Mouse (Mus musculus): ENCODE measurements around the gene Lmntd1.

Gene Lmntd1

GRCm38 (mm10) chr6:145565663-145566062 is 48.5 kb downstream of the Lmntd1 start:
- no peak for DNase-seq (ENCODE audit: inconsistent age in 2 of 2, low spot score in 1 of 2)

GRCm38 (mm10) chr6:145564671-145565070 is 49.4 kb downstream of the Lmntd1 start:
- DNase-seq (ENCODE audit: inconsistent age in 2 of 2, low spot score in 1 of 2) = no peak

GRCm38 (mm10) chr6:145557059-145557992 is 56.8 kb downstream of the Lmntd1 start:
- no peak for DNase-seq (ENCODE audit: inconsistent age in 2 of 2, low spot score in 1 of 2)

- DNase-seq (ENCODE audit: inconsistent age in 2 of 2, low spot score in 1 of 2) = no peak
Measured at GRCm38 (mm10) chr6:145553226-145553625, 60.9 kb downstream of the Lmntd1 start.

GRCm38 (mm10) chr6:145552817-145553216 is 61.3 kb downstream of the Lmntd1 start:
- no peak for DNase-seq (ENCODE audit: inconsistent age in 2 of 2, low spot score in 1 of 2)

- DNase-seq (ENCODE audit: inconsistent age in 2 of 2, low spot score in 1 of 2) = no peak
Measured at GRCm38 (mm10) chr6:145550993-145551392, 63.1 kb downstream of the Lmntd1 start.

- no peak for DNase-seq (ENCODE audit: inconsistent age in 2 of 2, low spot score in 1 of 2)
Measured at GRCm38 (mm10) chr6:145545927-145546641, 68.0 kb downstream of the Lmntd1 start.

GRCm38 (mm10) chr6:145544838-145545237 is 69.3 kb downstream of the Lmntd1 start:
- DNase-seq (ENCODE audit: inconsistent age in 2 of 2, low spot score in 1 of 2) = no peak

- DNase-seq (ENCODE audit: inconsistent age in 2 of 2, low spot score in 1 of 2) = no peak
Measured at GRCm38 (mm10) chr6:145544304-145544703, 69.8 kb downstream of the Lmntd1 start.

GRCm38 (mm10) chr6:145539568-145539859 is 74.6 kb downstream of the Lmntd1 start:
- DNase-seq (ENCODE audit: inconsistent age in 2 of 2, low spot score in 1 of 2) = peak in 1 of 2 experiments; percentile 47

GRCm38 (mm10) chr6:145538787-145539567 is 75.1 kb downstream of the Lmntd1 start:
- DNase-seq (ENCODE audit: inconsistent age in 2 of 2, low spot score in 1 of 2) = peak in 1 of 2 experiments; percentile 67

GRCm38 (mm10) chr6:145530464-145530863 is 83.7 kb downstream of the Lmntd1 start:
- DNase-seq (ENCODE audit: inconsistent age in 2 of 2, low spot score in 1 of 2) = no peak

GRCm38 (mm10) chr6:145523337-145523736 is 90.8 kb downstream of the Lmntd1 start:
- no peak for DNase-seq (ENCODE audit: inconsistent age in 2 of 2, low spot score in 1 of 2)

- no peak for DNase-seq (ENCODE audit: inconsistent age in 2 of 2, low spot score in 1 of 2)
Measured at GRCm38 (mm10) chr6:145522617-145523016, 91.5 kb downstream of the Lmntd1 start.

- DNase-seq (ENCODE audit: inconsistent age in 2 of 2, low spot score in 1 of 2) = no peak
Measured at GRCm38 (mm10) chr6:145517002-145517401, 97.1 kb downstream of the Lmntd1 start.

GRCm38 (mm10) chr6:145515859-145516581 is 98.1 kb downstream of the Lmntd1 start:
- DNase-seq (ENCODE audit: inconsistent age in 2 of 2, low spot score in 1 of 2) = no peak

GRCm38 (mm10) chr6:145511265-145511664 is 102.9 kb downstream of the Lmntd1 start:
- no peak for DNase-seq (ENCODE audit: inconsistent age in 2 of 2, low spot score in 1 of 2)

GRCm38 (mm10) chr6:145508828-145509227 is 105.3 kb downstream of the Lmntd1 start:
- DNase-seq (ENCODE audit: inconsistent age in 2 of 2, low spot score in 1 of 2) = no peak

GRCm38 (mm10) chr6:145501751-145502150 is 112.4 kb downstream of the Lmntd1 start:
- no peak for DNase-seq (ENCODE audit: inconsistent age in 2 of 2, low spot score in 1 of 2)

All from adrenal gland, adult (tissue).